Mouse (Mus musculus) kidney, postnatal 0 days (tissue): ENCODE measurements at regions not wholly inside any gene's neighbourhood (a gene's known extent, or its start where the extent isn't known, plus 50 kb on each side); places are given as distances from the start of the nearest gene placed in this dataset.
A peak's percentile ranks its signal among the peaks of the same experiment; 100 is the strongest.
"Not testable (repeated sequence)": the region's sequence is repeated elsewhere in the genome, so short reads cannot be mapped to it uniquely, and the experiment has no call there.

Experiments used
- ATAC-seq: fragments of 200-750 bp; cut with Nextera tagmentation; replicated peaks from 2 replicates; pipeline ENCODE4 v1.8.0; 2017; ENCODE audit warnings: low read depth, moderate number of reproducible peaks, moderate TSS enrichment, moderate library complexity; ENCODE audit not compliant: low FRiP score
- DNase-seq: peaks from one replicate; pipeline ENCODE4 v3.0.0-alpha.2; 2016; ENCODE audit warnings: low spot score
- H3K27ac ChIP-seq: fragments of 300-500 bp; sonication (generic); 2 replicates; pipeline ENCODE4 v1.5.1; 2014; ENCODE audit warnings: mild to moderate bottlenecking
- H3K27me3 ChIP-seq: fragments of 300-500 bp; sonication (generic); 2 replicates; pipeline ENCODE4 v1.6.1; 2014; ENCODE audit warnings: low read length, mixed read lengths; ENCODE audit not compliant: insufficient read depth
- H3K36me3 ChIP-seq: fragments of 300-500 bp; sonication (generic); 2 replicates; pipeline ENCODE4 v1.6.1; 2014; ENCODE audit warnings: low read length, mixed read lengths; ENCODE audit not compliant: insufficient read depth
- H3K4me1 ChIP-seq: fragments of 300-500 bp; sonication (generic); replicated peaks from 2 replicates; pipeline ENCODE4 v1.6.1; 2014; ENCODE audit warnings: antibody characterized with exemption, low read length, mixed read lengths; ENCODE audit not compliant: insufficient read depth
- H3K4me2 ChIP-seq: fragments of 300-500 bp; sonication (generic); 2 replicates; pipeline ENCODE4 v1.6.1; 2014; ENCODE audit warnings: mild to moderate bottlenecking, low read length, moderate library complexity, mixed read lengths
- H3K4me3 ChIP-seq: fragments of 300-500 bp; sonication (generic); replicated peaks from 2 replicates; pipeline ENCODE4 v1.5.1; 2014; ENCODE audit warnings: low read depth, low read length
- H3K9ac ChIP-seq: fragments of 300-500 bp; sonication (generic); 2 replicates; pipeline ENCODE4 v1.6.1; 2014; ENCODE audit warnings: low read depth, low read length
- H3K9me3 ChIP-seq: fragments of 300-500 bp; sonication (generic); replicated peaks from 2 replicates; pipeline ENCODE4 v1.6.1; 2016; ENCODE audit warnings: low read length, inconsistent platforms, mixed read lengths
- CTCF ChIP-seq: IDR thresholded peaks from 2 replicates; pipeline ENCODE4 v1.5.1; 2016; ENCODE audit warnings: antibody characterized with exemption, low read depth, mild to moderate bottlenecking, moderate library complexity
- WGBS: fragments of 180-500 bp; shearing (Covaris S2); extraction: QIAGEN DNeasy Blood & Tissue Kit; methylation state at CpG from one replicate; pipeline ENCODE4 v1.1.7; 2014; 5-methylcytosine and 5-hydroxymethylcytosine counted together

DNA sequence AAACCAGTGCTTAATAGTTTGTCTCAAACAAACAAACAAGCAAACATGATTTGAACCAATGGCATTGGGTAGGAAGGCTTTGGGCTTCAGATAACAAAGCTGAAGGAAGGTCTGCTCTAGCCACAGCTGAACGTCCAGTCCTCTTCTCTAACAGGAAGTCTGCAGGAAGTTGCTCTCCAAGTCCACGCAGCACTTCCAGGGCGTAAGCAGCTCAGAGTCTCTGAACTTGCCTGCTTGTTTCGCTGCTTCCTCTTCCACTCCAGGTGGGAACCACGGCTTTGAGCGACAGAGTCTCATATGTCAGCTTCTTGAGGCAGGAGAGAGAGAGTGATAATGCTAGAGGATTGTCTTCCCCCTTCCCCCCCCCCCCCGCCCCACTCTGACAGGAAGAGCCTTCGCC is 123.6 kb downstream of the Tnfrsf21 start:
- Histone ChIP-seq H3K4me1 (no peaks in the 10 kb centered on the region), H3K9me3 (no peaks in the 10 kb centered on the region), H3K36me3 (no peaks in the 10 kb centered on the region), H3K4me3 (no peak overlapping the region), H3K4me2 (no peak overlapping the region), H3K27ac (no peak overlapping the region), H3K9ac (no peak overlapping the region), H3K27me3 (no peaks in the 10 kb centered on the region)
- no peak for TF ChIP-seq CTCF
- DNase-seq (peak; percentile 14), ATAC-seq (no peak)
- 47% methylated on average over 7 of the region's 8 CpGs for WGBS

- DNase-seq (no peak), ATAC-seq (no peak)
- H3K27me3 ChIP-seq, result no peaks in the 10 kb centered on the region
- no peaks in the 10 kb centered on the region for H3K9me3 ChIP-seq
- 65% methylated on average over 7 of the region's 7 CpGs for WGBS
- no peaks in the 10 kb centered on the region for H3K36me3 ChIP-seq
- H3K4me1 ChIP-seq, result 0 out of 2 replicates have a peak, but pooled peaks cover under 1% of the 10 kb centered on the region
- TF ChIP-seq CTCF, result no peak
- no peak overlapping the region for H3K9ac ChIP-seq
- H3K4me3 ChIP-seq, result no peak overlapping the region
- no peak overlapping the region for H3K4me2 ChIP-seq
- H3K27ac ChIP-seq, result no peak overlapping the region
These were observed 125.4 kb downstream of the Tnfrsf21 start for GRCm38 (mm10) chr17:43141740-43142139.

DNA sequence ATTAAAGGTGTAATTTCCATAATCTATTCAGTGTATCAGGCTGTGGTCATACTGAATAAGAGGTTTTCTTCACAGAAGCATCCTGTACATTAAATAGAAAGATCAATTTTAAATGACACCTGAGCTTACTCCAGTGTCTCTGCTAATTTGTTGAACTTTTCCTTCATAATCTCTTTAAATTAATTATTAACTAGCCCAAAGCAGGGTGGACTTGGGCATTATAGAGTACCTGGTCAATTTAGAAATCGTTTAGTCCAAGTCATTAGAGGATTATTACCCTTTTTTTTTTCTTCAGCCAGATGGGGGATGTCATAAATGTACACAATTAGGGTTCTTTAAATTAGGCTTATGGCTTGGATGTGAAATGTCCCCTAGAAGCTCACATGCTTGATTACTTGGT is 124.4 kb upstream of the Adgrf1 start:
- TF ChIP-seq CTCF, result no peak

GRCm38 (mm10) chr17:43147935-43148334 is 122.2 kb upstream of the Adgrf1 start:
- H3K27me3 ChIP-seq, result no peaks in the 10 kb centered on the region
- ATAC-seq (peak; percentile 68), DNase-seq (peak; percentile 69)
- no peak overlapping the region for H3K9ac ChIP-seq
- TF ChIP-seq CTCF, result no peak
- H3K9me3 ChIP-seq, result no peaks in the 10 kb centered on the region
- no peaks in the 10 kb centered on the region for H3K36me3 ChIP-seq
- 3% methylated on average over 3 of the region's 3 CpGs for WGBS
- H3K4me2 ChIP-seq, result no peak overlapping the region
- no peak overlapping the region for H3K4me3 ChIP-seq
- H3K4me1 ChIP-seq, result peaks cover 12% of the 10 kb centered on the region
- H3K27ac ChIP-seq, result no peak overlapping the region

More for the DNA sequence above, 124.4 kb upstream of the Adgrf1 start:
- no peak overlapping the region for H3K9ac ChIP-seq
- H3K27ac ChIP-seq, result no peak overlapping the region
- no peak overlapping the region for H3K4me2 ChIP-seq
- no peaks in the 10 kb centered on the region for H3K27me3 ChIP-seq
- no peaks in the 10 kb centered on the region for H3K36me3 ChIP-seq
- peaks cover 12% of the 10 kb centered on the region for H3K4me1 ChIP-seq
- ATAC-seq, result no peak
- H3K9me3 ChIP-seq, result no peaks in the 10 kb centered on the region
- no peak for DNase-seq
- H3K4me3 ChIP-seq, result no peak overlapping the region
- WGBS, result 44% methylated on average over 1 of the region's 1 CpGs

- Histone ChIP-seq H3K4me1 (peaks cover 7% of the 10 kb centered on the region), H3K4me2 (no peak overlapping the region), H3K27ac (no peak overlapping the region), H3K36me3 (no peaks in the 10 kb centered on the region), H3K27me3 (no peaks in the 10 kb centered on the region), H3K9me3 (no peaks in the 10 kb centered on the region), H3K4me3 (no peak overlapping the region), H3K9ac (no peak overlapping the region)
- WGBS, result 89% methylated on average over 3 of the region's 3 CpGs
- no peak for TF ChIP-seq CTCF
- DNase-seq, result no peak
- no peak for ATAC-seq
These were observed 117.5 kb upstream of the Adgrf1 start for GRCm38 (mm10) chr17:43152620-43153019.

- not testable (repeated sequence) for ATAC-seq, H3K27me3 ChIP-seq, H3K4me3 ChIP-seq, H3K27ac ChIP-seq, DNase-seq, H3K36me3 ChIP-seq, H3K4me1 ChIP-seq, H3K4me2 ChIP-seq, H3K9ac ChIP-seq, H3K9me3 ChIP-seq
- 93% methylated on average over 8 of the region's 8 CpGs for WGBS
These were observed 114.9 kb upstream of the Adgrf1 start for GRCm38 (mm10) chr17:43155271-43155670.

DNA sequence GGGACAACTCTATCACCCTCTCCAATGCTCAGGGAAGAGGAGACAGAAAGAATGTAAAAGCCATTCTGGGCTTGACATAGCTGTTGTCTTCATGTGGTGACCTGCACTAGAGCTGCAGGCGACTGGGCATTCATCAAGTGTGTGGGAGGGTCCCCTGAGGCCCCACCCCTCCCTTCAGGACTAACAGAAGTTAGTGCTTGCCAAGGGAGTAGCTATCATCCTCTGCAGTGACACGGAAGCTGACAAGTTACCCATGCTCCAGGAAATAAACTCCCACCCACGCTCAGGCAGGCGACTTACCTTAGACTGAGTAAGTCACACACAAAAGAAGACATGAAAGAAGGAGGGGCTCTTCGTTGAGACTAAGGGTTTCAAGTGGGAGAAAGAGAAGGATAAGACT is 114.0 kb upstream of the Adgrf1 start:
- Histone ChIP-seq H3K4me3 (no peak overlapping the region), H3K4me1 (peaks cover 7% of the 10 kb centered on the region; the same call in 1 of the 2 replicates), H3K4me2 (no peak overlapping the region), H3K27ac (no peak overlapping the region), H3K9ac (no peak overlapping the region), H3K27me3 (no peaks in the 10 kb centered on the region), H3K9me3 (no peaks in the 10 kb centered on the region), H3K36me3 (no peaks in the 10 kb centered on the region)
- TF ChIP-seq CTCF, result no peak
- ATAC-seq (peak; percentile 46; the same call in 1 of the 2 replicates), DNase-seq (peak; percentile 51)
- WGBS, result 20% methylated on average over 5 of the region's 5 CpGs
